Mouse (Mus musculus) ES-Bruce4 (cell line): ENCODE results near the gene Eif6.

ENCODE experiments used
- CTCF ChIP-seq: IDR thresholded peaks from one replicate; pipeline ENCODE4 v1.8.1; 2011; ENCODE audit warnings: low read depth, low read length
- EP300 ChIP-seq: IDR thresholded peaks from 2 replicates; pipeline ENCODE4 v1.6.1; 2011; ENCODE audit warnings: low read depth, low read length; ENCODE audit not compliant: insufficient read depth
- POLR2A ChIP-seq: IDR thresholded peaks from one replicate; pipeline ENCODE4 v1.8.1; 2011; ENCODE audit warnings: low read length; ENCODE audit not compliant: insufficient read depth

GRCm38 (mm10) chr2:155804053-155804452 is 22.7 kb downstream of the Eif6 start:
- no peak for TF ChIP-seq POLR2A
- no peak for TF ChIP-seq CTCF
- no peak for TF ChIP-seq EP300
